Mouse (Mus musculus) heart, embryonic 14.5 days (tissue): ENCODE measurements at regions not wholly inside any gene's neighbourhood (a gene's known extent, or its start where the extent isn't known, plus 50 kb on each side); places are given as distances from the start of the nearest gene placed in this dataset.
A peak's percentile ranks its signal among the peaks of the same experiment; 100 is the strongest.

Source experiments
- ATAC-seq: fragments of 200-750 bp; cut with Nextera tagmentation; 2 replicates; pipeline ENCODE4 v1.8.0; 2017; ENCODE audit warnings: low read depth, moderate TSS enrichment; ENCODE audit not compliant: insufficient number of reproducible peaks, insufficient read depth, low FRiP score
- H3K27ac ChIP-seq, 2 experiments: fragments of 200-500 bp in 1 of 2; fragments of 300-500 bp in 1 of 2; sonication (generic) in 1 of 2; replicated peaks in 1 of 2; 2 replicates each; pipeline ENCODE4 v1.5.1; 2012 to 2014; ENCODE audit warnings: low read depth in 2 of 2, low read length in 2 of 2, control low read depth in 1 of 2, mild to moderate bottlenecking in 1 of 2, mixed read lengths in 1 of 2; ENCODE audit not compliant: control insufficient read depth in 1 of 2, insufficient read depth in 1 of 2
- H3K27me3 ChIP-seq: fragments of 300-500 bp; sonication (generic); 2 replicates; pipeline ENCODE4 v1.6.1; 2014; ENCODE audit warnings: mild to moderate bottlenecking, low read length, control low read depth; ENCODE audit not compliant: control insufficient read depth, insufficient read depth
- H3K36me3 ChIP-seq: fragments of 300-500 bp; sonication (generic); 2 replicates; pipeline ENCODE4 v1.6.1; 2014; ENCODE audit warnings: mild to moderate bottlenecking, control low read depth, low read length, mixed read lengths; ENCODE audit not compliant: control insufficient read depth, insufficient read depth
- H3K4me1 ChIP-seq, 2 experiments: fragments of 200-500 bp in 1 of 2; fragments of 300-500 bp in 1 of 2; sonication (generic) in 1 of 2; 2 replicates each; pipeline ENCODE4 v1.6.1; 2012 to 2014; ENCODE audit warnings: low read length in 2 of 2, control low read depth in 1 of 2, mixed read lengths in 1 of 2; ENCODE audit not compliant: control insufficient read depth in 2 of 2, insufficient read depth in 2 of 2
- H3K4me2 ChIP-seq: fragments of 300-500 bp; sonication (generic); 2 replicates; pipeline ENCODE4 v1.6.1; 2014; ENCODE audit warnings: mild to moderate bottlenecking, low read length
- H3K4me3 ChIP-seq, 2 experiments: fragments of 200-500 bp in 1 of 2; fragments of 300-500 bp in 1 of 2; sonication (generic) in 1 of 2; 2 replicates each; pipeline ENCODE4 v1.5.1; 2012 to 2014; ENCODE audit warnings: low read length in 2 of 2, mild to moderate bottlenecking in 2 of 2, control low read depth in 1 of 2, low read depth in 1 of 2, moderate library complexity in 1 of 2; ENCODE audit not compliant: control insufficient read depth in 1 of 2, insufficient read depth in 1 of 2
- H3K9ac ChIP-seq: fragments of 300-500 bp; sonication (generic); 2 replicates; pipeline ENCODE4 v1.6.1; 2014; ENCODE audit warnings: mild to moderate bottlenecking, low read length
- H3K9me3 ChIP-seq: fragments of 300-500 bp; sonication (generic); 2 replicates; pipeline ENCODE4 v1.6.1; 2016; ENCODE audit warnings: low read length, control low read depth; ENCODE audit not compliant: control insufficient read depth
- WGBS: fragments of 180-500 bp; shearing (Covaris S2); extraction: QIAGEN DNeasy Blood & Tissue Kit; methylation state at CpG from one replicate; pipeline ENCODE4 v1.1.7; 2014; 5-methylcytosine and 5-hydroxymethylcytosine counted together

- ATAC-seq = no peak
- Histone ChIP-seq H3K27ac (no peak overlapping the region), H3K27me3 (no peaks in the 10 kb centered on the region), H3K9me3 (0 out of 2 replicates have a peak, but pooled peaks cover 4% of the 10 kb centered on the region), H3K4me2 (no peak overlapping the region), H3K9ac (no peak overlapping the region), H3K4me3 (no peak overlapping the region), H3K36me3 (no peaks in the 10 kb centered on the region), H3K4me1 (no peaks in the 10 kb centered on the region)
- WGBS = 71% methylated on average over 3 of the region's 3 CpGs
Observed at GRCm38 (mm10) chr3:56261800-56262561, 78.5 kb upstream of the Nbea start.

- H3K4me2 ChIP-seq = no peak overlapping the region
- WGBS = 53% methylated on average over 5 of the region's 5 CpGs
- no peak overlapping the region for H3K9ac ChIP-seq
- H3K27me3 ChIP-seq = no peaks in the 10 kb centered on the region
- no peaks in the 10 kb centered on the region for H3K4me1 ChIP-seq
- no peak overlapping the region for H3K27ac ChIP-seq
- H3K36me3 ChIP-seq = no peaks in the 10 kb centered on the region
- ATAC-seq = no peak
- 0 out of 2 replicates have a peak, but pooled peaks cover 4% of the 10 kb centered on the region for H3K9me3 ChIP-seq
- H3K4me3 ChIP-seq = no peak overlapping the region
Observed at GRCm38 (mm10) chr3:56256271-56256670, 72.8 kb upstream of the Nbea start.

GRCm38 (mm10) chr3:56244370-56244769, 60.9 kb upstream of the Nbea start:
- no peak overlapping the region for H3K27ac ChIP-seq
- no peak overlapping the region for H3K9ac ChIP-seq
- 35% methylated on average over 1 of the region's 1 CpGs for WGBS
- no peaks in the 10 kb centered on the region for H3K36me3 ChIP-seq
- no peaks in the 10 kb centered on the region for H3K4me1 ChIP-seq
- H3K4me2 ChIP-seq = no peak overlapping the region
- H3K27me3 ChIP-seq = no peaks in the 10 kb centered on the region
- H3K9me3 ChIP-seq = no peaks in the 10 kb centered on the region
- ATAC-seq = no peak
- H3K4me3 ChIP-seq = no peak overlapping the region

GRCm38 (mm10) chr3:56238228-56238627, 54.7 kb upstream of the Nbea start:
- Histone ChIP-seq H3K27ac (no peak overlapping the region), H3K27me3 (no peaks in the 10 kb centered on the region), H3K4me1 (peaks cover 3 to 10% of the 10 kb centered on the region in 2 experiments; a peak in 2 of 4 replicates), H3K9ac (no peak overlapping the region), H3K36me3 (no peaks in the 10 kb centered on the region), H3K4me2 (no peak overlapping the region), H3K4me3 (no peak overlapping the region), H3K9me3 (no peaks in the 10 kb centered on the region)
- ATAC-seq = no peak
- 81% methylated on average over 2 of the region's 2 CpGs for WGBS

- H3K27me3 ChIP-seq = no peaks in the 10 kb centered on the region
- H3K9ac ChIP-seq = no peak overlapping the region
- H3K4me3 ChIP-seq = no peak overlapping the region
- peak overlapping the region in 1 of 2 experiments; percentile 64; a peak in 2 of 4 replicates for H3K27ac ChIP-seq
- no peaks in the 10 kb centered on the region for H3K9me3 ChIP-seq
- peaks cover 3 to 10% of the 10 kb centered on the region in 2 experiments; a peak in 2 of 4 replicates for H3K4me1 ChIP-seq
- H3K4me2 ChIP-seq = no peak overlapping the region
- WGBS = 71% methylated on average over 1 of the region's 1 CpGs
- no peaks in the 10 kb centered on the region for H3K36me3 ChIP-seq
- no peak for ATAC-seq
Observed at GRCm38 (mm10) chr3:56236163-56236562, 52.7 kb upstream of the Nbea start.
